Mouse (Mus musculus) heart, embryonic 16.5 days (tissue): ENCODE measurements around the gene Ddx56. TPM values are rescaled to one million over a fixed set of nuclear protein-coding genes. Genes with fewer than 3 reads are reported as not detected.

Experiments
- polyA plus RNA-seq: library from polyadenylated mRNA; unstranded; fragments of >200 nt; fragmentation: Nextera tagmentation; extraction: Ambion mirVana; gene quantifications from 2 replicates; pipeline ENCODE4 v1.2.1, GENCODE M21; 2015

Gene Ddx56
- polyA plus RNA-seq, 1 experiment from 2014 or later = 57.9 TPM

Other genes with a start within 250 kb of the Ddx56 start
- 2.7 and 2.8 TPM in 2 replicates for gene Camk2b, start 201.4 kb downstream of the Ddx56 start, polyA plus RNA-seq
- gene A730071L15Rik, start 67.7 kb downstream of the Ddx56 start, polyA plus RNA-seq = 0.25 and 0.39 TPM in 2 replicates
- gene Nudcd3, start 67.4 kb downstream of the Ddx56 start, polyA plus RNA-seq = 35.9 and 38.8 TPM in 2 replicates
- 0.02 and 0.34 TPM in 2 replicates for gene Npc1l1, start 37.6 kb downstream of the Ddx56 start, polyA plus RNA-seq
- 85.5 and 87.2 TPM in 2 replicates for gene Tmed4, start 7.1 kb upstream of the Ddx56 start, polyA plus RNA-seq
- 316 and 340 TPM in 2 replicates for gene Ogdh, start 23.9 kb upstream of the Ddx56 start, polyA plus RNA-seq
- gene Zmiz2, start 121.3 kb upstream of the Ddx56 start, polyA plus RNA-seq = 7.4 and 8.7 TPM in 2 replicates
- 3,856 and 4,038 TPM in 2 replicates for gene Ppia, start 147.7 kb upstream of the Ddx56 start, polyA plus RNA-seq
- 327 and 358 TPM in 2 replicates for gene H2afv, start 176.7 kb upstream of the Ddx56 start, polyA plus RNA-seq
- gene Purb, start 208.1 kb upstream of the Ddx56 start, polyA plus RNA-seq = 22.1 and 24.2 TPM in 2 replicates